ENCODE assay signal across 17 mouse cellular contexts in the genomic region with DNA sequence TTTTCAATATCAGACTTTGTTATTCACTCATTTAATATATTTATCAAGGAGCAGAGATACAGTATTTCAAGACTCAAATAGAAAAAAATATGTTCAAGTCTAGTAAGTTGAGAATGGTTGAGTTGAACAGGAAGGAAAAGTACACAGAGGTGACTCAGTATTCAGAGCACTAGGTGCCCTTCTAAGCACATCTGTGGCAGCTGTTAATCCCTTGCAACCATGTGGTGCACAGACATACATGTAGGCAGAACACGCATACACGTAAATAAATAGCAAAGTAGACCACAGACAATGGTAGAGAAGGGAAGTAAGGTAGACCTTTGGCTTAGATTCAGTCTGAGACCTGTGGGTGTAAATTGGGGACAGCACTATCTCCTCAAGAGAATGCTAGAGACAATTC. TPM values are rescaled to one million over a fixed set of nuclear protein-coding genes. Genes with fewer than 3 reads are reported as not detected.
DNase-seq lines count a peak whose midpoint lies in the region; ATAC-seq lines count a peak whose summit lies in the region.
"Had no signal": no experiment of that assay in that cellular context is flagged by ENCODE, and none has a peak within 500 bp of the region (broad histone marks: within the 10 kb centered on the region; RNA-seq: fewer than 3 reads in every experiment).

No protein-coding gene starts in this region.

- peak; percentile 27 to 58; a peak in 2 of 4 replicates for ATAC-seq in hematopoietic stem cell, adult 5-6 weeks (replicated peaks in 1 of 2; ENCODE audit: insufficient read depth in 1 of 2, low FRiP score in 2 of 2, low TSS enrichment in 1 of 2, low read depth in 1 of 2, poor library complexity in 2 of 2, severe bottlenecking in 2 of 2)
- ATAC-seq in monocyte, adult 5-6 weeks (replicated peaks; ENCODE audit: insufficient number of reproducible peaks, low FRiP score, low TSS enrichment, poor library complexity, severe bottlenecking) = 0 out of 2 replicates have a peak, but pooled peaks have one; percentile 22
- ATAC-seq: forebrain, embryonic 13.5 days; forebrain, postnatal 0 days had no signal

- DNase-seq in thymus, postnatal 0 days (ENCODE audit: low spot score) = peak; percentile 22
- DNase-seq in thymus, postnatal 36 days = no peak
- no peak for DNase-seq in urinary bladder, postnatal 25 days (ENCODE audit: low spot score)
- no peak for DNase-seq in adipocyte (ENCODE audit: low spot score)
- no peak for DNase-seq in ovary, adult 18-20 months (ENCODE audit: low spot score)
- DNase-seq: adrenal gland, postnatal 14 days; cerebellum, adult 18-20 months; cerebellum, adult 9-11 months; cerebellum, postnatal 36 days; forebrain, postnatal 0 days; gastrocnemius, adult 2 months; gastrocnemius, postnatal 25 days; heart, adult 11 months; heart, postnatal 14 days had no signal

RNA-seq across cellular contexts. Expression of gene Slc4a7, which starts 13.7 kb away (rescaled TPM):
- polyA plus RNA-seq in thymus, postnatal 0 days (2015; fragmentation: Nextera tagmentation; extraction: Ambion mirVana) = 12.1 and 17.3 TPM in 2 replicates
- 59.7 and 63.9 TPM in 2 replicates for total RNA-seq in hematopoietic stem cell, adult 5-6 weeks (2017)
- total RNA-seq in monocyte, adult 5-6 weeks (2017) = 64.2 to 74.6 TPM (median 71.8 TPM) in 3 replicates
